Mouse (Mus musculus) frontal cortex, adult 2 months (tissue): ENCODE measurements at regions not wholly inside any gene's neighbourhood (a gene's known extent, or its start where the extent isn't known, plus 50 kb on each side); places are given as distances from the start of the nearest gene placed in this dataset.

Source experiments
- DNase-seq, 2 experiments: peaks; one replicate each; pipeline ENCODE4 v3.0.0; 2022; ENCODE audit warnings: low spot score in 1 of 2; ENCODE audit errors: extremely low spot score in 1 of 2

GRCm38 (mm10) chr7:70512354-70512753, 145.8 kb upstream of the Nr2f2 start:
- no peak for DNase-seq

- no peak for DNase-seq
Measured at GRCm38 (mm10) chr7:70505671-70506181, 139.2 kb upstream of the Nr2f2 start.

- DNase-seq: no peak
Measured at GRCm38 (mm10) chr7:70501821-70502220, 135.3 kb upstream of the Nr2f2 start.

GRCm38 (mm10) chr7:70496541-70497154, 130.1 kb upstream of the Nr2f2 start:
- DNase-seq: no peak

- no peak for DNase-seq
Measured at GRCm38 (mm10) chr7:70484201-70484600, 117.7 kb upstream of the Nr2f2 start.

GRCm38 (mm10) chr7:70483536-70483935, 117.0 kb upstream of the Nr2f2 start:
- no peak for DNase-seq

- no peak for DNase-seq
Measured at GRCm38 (mm10) chr7:70481880-70482279, 115.3 kb upstream of the Nr2f2 start.

GRCm38 (mm10) chr7:70472786-70473185, 106.3 kb upstream of the Nr2f2 start:
- no peak for DNase-seq

GRCm38 (mm10) chr7:70470557-70470956, 104.0 kb upstream of the Nr2f2 start:
- no peak for DNase-seq

GRCm38 (mm10) chr7:70462131-70462530, 95.6 kb upstream of the Nr2f2 start:
- DNase-seq: no peak

- no peak for DNase-seq
Measured at GRCm38 (mm10) chr7:70454525-70454924, 88.0 kb upstream of the Nr2f2 start.

- no peak for DNase-seq
Measured at GRCm38 (mm10) chr7:70452816-70453215, 86.3 kb upstream of the Nr2f2 start.

GRCm38 (mm10) chr7:70438908-70439307, 72.4 kb upstream of the Nr2f2 start:
- DNase-seq: no peak

GRCm38 (mm10) chr7:70433838-70434237, 67.3 kb upstream of the Nr2f2 start:
- no peak for DNase-seq

- DNase-seq: no peak
Measured at GRCm38 (mm10) chr7:70433358-70433757, 66.8 kb upstream of the Nr2f2 start.

GRCm38 (mm10) chr7:70431712-70432111, 65.2 kb upstream of the Nr2f2 start:
- no peak for DNase-seq

GRCm38 (mm10) chr7:70429326-70429725, 62.8 kb upstream of the Nr2f2 start:
- DNase-seq: no peak

- DNase-seq: no peak
Measured at GRCm38 (mm10) chr7:70424231-70424620, 57.7 kb upstream of the Nr2f2 start.

- no peak for DNase-seq
Measured at GRCm38 (mm10) chr7:70423524-70424230, 57.1 kb upstream of the Nr2f2 start.

- DNase-seq: no peak
Measured at GRCm38 (mm10) chr7:70416185-70416941, 49.8 kb upstream of the Nr2f2 start.
